Mouse (Mus musculus) adrenal gland, postnatal 14 days (tissue): ENCODE data around the gene Abl1. TPM values are rescaled to one million over a fixed set of nuclear protein-coding genes. Genes with fewer than 3 reads are reported as not detected.
A peak's percentile ranks its signal among the peaks of the same experiment; 100 is the strongest.

ENCODE experiments used
- DNase-seq: peaks from one replicate; pipeline ENCODE4 v3.0.0; 2021; ENCODE audit warnings: mixed read lengths
- total RNA-seq: library from RNA; stranded (reverse); gene quantifications from 2 replicates; pipeline ENCODE4 v1.2.3, GENCODE M21; 2021

The Abl1 gene
- total RNA-seq, 1 experiment from 2014 or later = 57.5 TPM

DNA sequence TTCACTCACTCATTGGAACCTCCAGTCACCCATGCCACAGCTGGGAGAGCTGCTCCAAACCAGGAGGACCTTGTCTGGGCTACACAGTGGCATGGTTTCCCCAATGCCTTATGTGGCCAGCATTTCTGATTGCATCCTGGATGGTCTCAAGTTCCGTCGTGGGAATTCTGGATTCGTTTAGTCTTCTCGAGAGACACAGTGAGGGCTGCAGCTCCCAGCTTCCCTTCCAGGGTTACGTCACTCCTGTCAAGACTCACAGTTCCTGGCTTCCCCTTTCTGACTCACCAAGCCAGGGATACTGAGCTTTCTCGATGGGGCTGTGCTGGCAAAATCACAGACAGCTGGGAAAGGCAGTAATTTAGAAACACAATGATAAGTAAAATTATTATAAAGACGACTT, 54.0 kb downstream of the Abl1 start:
- peak; percentile 65 for DNase-seq

DNA sequence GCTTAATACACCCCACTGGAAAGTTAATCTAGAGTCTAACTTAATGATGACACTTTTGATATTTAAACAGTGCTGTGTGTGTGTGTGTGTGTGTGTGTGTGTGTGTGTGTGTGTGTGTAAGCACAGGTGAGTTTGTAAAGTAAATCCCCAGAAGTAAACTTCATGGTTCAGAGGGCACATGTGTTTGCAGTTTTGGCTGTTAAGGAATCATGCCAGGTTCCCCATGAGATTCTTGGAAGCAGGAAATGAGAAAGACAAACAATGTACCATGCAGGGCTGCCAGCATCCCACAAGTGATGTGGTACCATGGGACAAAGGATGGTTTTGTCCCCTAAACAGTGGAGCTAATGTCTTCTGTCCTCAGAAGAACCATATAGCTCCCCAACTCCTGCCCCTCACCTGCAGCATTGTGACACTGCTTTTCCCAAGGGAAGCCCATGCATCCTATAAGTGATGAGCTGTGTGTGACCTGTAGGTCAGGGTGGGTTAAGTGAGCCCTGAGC, 57.6 kb downstream of the Abl1 start:
- no peak for DNase-seq

DNA sequence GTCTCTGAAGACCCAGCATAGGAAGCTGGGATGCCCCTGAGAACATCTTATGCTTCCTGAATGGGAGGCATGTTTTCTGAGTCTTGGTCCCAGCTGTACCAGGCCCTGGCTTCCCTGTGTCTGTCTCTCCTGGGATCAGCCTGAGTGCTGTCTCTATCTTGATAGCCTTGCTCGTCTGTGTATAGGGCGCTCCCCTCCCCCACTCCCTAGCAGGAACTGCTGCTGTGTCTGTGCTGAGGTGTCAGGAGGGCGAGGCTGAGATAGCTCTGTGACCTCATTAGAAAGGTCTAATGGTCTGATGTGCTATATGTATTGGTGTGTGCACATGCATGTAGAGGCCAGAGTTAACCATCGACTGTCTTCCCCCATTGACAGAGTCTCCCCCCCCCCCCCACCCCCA, 58.7 kb downstream of the Abl1 start:
- no peak for DNase-seq

DNA sequence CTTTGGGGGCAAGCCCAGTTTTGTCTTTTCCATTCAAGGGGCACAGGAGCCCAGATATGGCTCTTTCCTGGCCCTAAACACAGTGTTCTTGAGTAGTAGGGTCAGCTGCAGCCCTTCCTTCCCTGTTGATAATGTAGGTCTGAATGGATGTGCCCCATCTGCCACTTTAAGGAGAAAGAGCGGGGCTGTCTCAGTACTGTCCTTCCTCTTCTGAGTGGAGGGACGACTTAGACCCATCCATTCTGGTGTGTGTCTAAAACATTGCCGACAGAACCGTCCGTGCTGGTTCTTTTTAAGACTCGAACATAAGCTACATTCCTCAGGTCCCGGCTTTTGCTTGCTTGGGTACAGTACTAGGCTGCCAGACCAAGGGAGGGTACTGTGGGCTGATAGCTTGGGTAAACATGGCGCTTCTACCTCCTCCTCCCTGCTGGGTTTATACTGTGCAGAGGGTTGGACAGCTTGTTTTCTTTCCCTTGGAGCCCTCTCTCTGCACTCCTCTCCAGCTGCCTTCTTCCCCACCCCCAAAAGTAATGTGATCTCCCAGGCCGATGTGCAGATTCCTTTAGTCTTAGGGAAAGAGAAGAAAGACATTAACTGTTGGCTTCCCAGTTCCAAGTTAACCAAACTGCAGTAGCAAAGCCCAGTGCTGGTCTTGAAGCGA, 61.0 kb downstream of the Abl1 start:
- DNase-seq = peak; percentile 47

DNA sequence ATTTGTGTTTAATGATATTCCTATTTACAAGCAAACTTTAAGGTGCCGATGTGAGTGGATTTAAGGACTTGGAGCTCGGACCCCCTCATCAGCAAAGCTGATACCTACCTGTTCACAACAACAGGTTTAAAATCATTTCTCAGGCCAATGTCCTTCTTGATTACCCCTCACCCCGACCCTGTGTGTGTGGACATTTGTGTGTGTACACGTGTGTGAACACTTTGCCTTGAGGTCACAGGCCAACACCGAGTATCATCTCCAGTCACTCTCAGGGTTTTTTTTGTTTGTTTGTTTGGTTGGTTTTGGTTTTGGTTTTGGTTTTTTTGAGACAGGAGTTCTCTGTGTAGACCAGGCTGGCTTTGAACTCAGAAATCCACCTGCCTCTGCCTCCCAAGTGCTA, 62.0 kb downstream of the Abl1 start:
- DNase-seq = no peak

DNA sequence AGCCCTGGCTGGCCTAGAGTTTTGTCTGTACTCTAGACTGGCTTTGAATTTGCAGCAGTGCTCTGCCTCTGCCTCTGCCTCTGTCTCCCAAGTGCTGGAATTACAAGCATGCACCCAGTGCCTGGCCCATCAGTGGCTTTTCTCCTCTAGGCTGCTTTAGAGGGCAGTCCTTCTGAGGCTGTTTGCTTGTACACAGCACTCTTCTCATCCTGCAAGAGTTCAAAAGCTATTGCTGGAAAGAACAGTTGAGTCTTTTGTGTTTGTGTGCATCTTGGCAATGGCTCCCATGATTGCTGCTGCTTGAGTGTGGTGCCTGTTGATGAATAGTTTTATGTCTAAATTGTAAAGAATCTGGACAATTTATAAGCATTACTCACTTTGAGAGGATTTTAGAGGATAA, 69.3 kb downstream of the Abl1 start:
- no peak for DNase-seq

DNA sequence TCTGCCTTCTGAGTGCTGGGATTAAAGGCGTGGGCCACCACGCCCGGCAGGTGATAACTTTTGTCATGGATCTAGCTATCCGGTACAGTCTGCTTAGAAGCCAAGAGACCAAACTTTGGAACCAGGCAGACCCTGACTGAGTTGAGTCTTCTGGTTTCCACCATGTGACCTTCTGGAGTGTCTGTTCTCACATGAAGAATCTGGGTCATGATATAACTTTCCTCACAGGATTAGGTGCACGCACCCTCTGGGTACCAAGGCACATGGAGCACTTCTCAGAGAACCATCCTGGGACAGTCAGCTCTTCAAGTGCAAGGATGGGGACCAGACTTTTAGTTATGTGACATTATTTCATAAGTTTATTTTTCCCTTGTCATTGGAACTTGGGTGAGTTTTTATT, 70.8 kb downstream of the Abl1 start:
- no peak for DNase-seq

DNA sequence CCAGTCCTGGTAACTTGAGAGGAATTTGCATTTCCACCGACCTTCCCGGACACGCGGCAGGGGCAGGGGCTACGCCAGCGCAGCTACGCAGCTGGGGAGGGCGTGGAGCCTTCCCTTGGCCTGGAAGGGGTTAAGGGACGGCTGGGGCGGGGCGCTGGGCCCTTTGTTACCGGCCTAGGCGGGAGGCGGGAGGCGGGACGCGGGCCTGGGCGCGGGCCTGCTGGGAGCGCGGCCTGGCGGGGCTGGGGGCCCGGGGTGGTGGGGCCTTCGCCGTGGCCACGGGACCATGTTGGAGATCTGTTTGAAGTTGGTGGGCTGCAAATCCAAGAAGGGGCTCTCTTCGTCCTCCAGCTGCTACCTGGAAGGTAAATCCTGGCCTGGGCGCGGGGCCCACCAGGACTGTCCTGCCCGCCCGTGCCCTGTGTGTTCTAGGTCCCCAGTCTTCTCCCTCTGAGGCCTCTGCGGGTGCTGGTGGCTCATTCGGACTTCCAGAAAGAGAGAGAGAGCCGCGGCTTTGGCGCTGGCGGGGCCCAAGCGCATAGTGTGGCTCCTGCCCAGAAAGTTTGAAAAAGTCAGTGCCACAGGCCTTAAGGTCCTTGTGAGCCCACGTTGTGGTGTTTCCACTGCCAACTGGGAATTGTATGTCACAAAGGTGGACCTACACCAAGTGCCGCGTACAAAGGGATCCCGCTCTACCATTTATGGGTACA, 71.7 kb downstream of the Abl1 start:
- peak; percentile 94 for DNase-seq

DNA sequence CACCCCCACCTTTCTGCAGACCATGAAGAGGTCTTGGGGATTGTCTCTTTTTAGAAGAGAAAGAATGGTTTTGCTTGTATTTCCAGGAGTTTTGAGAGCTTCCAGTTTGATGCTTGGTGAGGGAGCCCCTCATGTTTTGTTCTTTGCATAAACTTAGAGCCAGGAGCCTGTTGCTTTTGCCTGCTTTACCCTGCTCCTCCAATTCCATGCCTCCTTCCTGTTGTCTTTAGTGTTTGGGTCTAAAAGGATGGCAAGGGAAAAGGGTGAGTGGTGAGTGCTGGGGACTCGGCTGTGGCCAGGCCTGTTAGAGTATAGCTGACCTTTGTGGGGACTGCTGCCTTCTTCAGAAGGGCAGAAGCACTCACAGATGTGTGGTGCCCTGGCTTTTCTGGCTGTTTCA, 72.3 kb downstream of the Abl1 start:
- DNase-seq = no peak

DNA sequence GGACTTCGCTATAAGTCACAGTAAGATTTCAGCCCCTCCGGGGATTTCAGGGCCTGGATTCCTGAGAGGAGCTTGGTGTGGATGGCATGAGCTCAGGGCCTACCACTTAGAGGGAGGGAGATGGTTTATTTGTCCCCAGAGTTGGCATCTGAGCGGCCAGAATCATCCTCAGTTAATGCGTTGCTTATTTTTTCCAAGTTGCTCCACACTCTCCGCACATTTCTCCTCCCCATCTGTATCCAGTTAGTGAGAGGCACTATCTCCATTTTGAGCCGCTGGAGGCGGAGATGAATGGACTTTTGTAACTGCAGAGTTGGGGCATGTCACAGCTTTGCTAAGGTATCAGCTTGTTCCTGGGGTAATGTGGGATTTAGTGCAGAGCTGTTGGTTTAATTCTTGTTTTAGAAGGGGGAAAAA, 72.9 kb downstream of the Abl1 start:
- DNase-seq = no peak

DNA sequence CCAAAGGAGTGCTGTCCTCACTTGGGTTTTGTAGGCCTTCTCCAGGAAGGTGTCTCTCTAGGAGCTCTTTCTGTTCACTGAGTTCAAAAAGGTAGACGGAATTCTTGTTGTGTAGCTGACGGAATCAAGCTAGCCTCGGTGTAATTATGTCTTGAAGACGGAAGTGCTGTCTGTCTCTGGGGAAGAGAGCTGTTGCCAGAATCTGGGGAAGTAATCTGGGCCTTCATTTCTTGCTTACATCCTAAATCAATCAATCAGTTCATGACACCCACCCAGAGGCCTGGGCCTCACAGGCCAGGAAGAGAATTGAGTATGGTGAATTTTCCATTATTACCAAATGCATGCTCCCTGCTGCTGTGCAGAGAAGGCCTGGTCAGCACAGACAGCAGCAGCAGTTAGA, 73.4 kb downstream of the Abl1 start:
- no peak for DNase-seq

DNA sequence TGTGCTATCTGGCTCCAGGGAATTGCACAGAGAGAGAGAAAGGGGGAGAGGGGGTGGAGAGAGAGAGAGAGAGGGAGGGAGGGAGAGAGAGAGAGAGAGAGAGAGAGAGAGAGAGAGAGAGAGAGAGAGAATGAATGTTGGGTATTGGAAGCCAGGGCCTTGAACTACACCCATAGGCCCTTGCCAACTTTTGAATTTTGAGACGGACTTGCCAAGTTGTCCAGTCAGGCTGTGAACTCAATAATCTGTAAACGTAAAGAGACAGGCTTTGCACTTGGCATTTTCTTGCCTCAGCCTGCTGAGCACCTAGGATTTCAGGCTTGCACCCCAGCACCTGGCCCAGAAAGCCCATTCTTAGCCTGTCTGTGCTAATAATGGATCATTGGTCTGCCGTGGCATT, 74.0 kb downstream of the Abl1 start:
- peak; percentile 46 for DNase-seq

DNA sequence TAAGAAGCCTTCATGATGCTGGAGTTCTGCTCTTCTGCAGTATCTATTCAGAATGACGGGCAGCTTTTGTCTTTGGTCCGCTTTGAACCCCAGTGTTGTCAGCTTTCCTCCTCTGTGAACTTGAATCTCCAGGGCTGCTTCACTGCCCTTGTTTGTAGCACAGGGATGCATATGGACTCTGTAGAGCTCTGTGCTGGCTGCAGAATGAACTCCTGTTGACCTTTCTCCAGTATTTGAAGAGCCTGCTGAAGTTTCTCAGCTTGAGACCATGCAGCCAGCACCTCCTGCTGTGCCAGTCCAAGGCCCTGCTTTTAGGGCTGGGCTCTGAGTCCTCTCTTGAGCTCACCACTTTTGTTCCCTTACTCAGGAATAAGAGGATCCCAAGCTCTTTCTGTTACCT, 74.7 kb downstream of the Abl1 start:
- no peak for DNase-seq

DNA sequence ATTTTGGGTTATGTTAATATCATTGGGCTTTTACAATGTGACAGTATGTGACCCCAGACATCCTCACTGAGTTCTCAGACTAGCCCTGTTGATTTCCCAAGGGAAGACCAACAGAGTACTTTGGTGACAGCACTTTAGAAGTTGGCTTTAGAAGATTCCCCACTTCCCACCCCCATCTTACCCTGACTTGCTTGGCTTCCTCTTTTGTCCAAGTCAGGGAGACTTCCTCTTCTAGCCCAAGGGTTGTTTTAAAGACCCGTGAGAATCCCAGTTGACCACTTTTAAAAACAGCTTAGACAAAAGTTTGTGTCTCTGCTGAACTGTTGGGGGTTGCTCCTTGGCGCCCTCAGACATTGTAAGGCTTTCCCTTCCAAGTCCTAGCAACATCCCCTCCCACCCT, 75.1 kb downstream of the Abl1 start:
- no peak for DNase-seq

DNA sequence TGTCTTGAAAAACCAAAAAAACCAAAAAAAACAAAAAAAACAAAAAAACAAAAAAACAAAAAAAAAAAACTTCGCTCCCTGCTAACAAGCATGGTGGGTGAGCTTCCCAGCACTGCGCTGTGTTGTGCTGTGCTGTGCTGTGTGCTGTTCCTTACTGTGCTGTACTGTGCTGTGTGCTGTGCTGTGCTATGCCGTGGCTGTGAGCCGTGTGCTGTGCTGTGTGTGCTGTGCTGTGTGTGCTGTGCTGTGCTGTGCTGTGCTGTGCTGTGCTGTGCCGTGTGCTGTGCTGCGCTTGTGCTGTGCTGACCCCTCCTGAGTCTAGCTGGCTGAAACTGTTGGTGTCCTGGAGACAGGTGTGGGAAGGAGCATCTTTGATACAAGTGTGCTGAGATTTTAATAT, 78.9 kb downstream of the Abl1 start:
- no peak for DNase-seq

DNA sequence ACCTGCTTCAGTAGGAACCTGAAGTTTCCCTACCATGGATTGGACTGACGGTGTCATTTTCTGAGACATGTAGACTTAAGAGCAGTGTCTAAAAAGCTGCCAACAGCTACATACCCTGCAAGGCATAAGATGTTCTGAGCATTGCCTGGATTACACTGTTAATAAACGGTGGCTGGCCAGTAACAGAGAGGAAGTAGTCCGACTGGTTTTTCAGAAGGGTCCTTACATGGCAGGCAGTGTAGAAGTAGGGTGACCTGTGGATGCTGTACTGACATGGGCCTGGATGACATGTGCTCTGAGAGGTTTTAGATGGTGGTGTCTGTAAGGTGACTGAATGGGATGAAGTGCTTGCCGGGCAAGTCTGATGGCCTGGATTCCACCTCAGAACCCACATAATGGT, 79.6 kb downstream of the Abl1 start:
- DNase-seq = no peak

DNA sequence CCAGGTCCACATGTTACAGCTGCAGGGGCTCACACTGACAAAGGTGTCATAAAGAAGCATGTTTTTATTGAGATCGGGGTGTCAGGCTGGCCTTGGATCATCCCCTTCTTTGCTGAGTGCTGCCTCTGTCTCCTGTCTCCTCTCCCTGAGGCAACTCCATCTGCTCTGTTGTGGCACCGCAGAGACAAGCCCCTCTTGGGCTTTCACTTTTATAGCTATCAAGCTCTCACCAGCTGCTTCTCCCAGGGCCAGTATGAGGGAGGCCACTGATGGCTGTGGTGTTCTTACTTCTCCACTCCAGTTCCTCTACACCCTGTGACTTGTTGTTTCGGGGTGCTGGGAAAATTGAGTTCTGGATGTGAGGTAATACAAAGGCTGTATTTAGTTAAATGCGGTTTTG, 80.9 kb downstream of the Abl1 start:
- DNase-seq = no peak

DNA sequence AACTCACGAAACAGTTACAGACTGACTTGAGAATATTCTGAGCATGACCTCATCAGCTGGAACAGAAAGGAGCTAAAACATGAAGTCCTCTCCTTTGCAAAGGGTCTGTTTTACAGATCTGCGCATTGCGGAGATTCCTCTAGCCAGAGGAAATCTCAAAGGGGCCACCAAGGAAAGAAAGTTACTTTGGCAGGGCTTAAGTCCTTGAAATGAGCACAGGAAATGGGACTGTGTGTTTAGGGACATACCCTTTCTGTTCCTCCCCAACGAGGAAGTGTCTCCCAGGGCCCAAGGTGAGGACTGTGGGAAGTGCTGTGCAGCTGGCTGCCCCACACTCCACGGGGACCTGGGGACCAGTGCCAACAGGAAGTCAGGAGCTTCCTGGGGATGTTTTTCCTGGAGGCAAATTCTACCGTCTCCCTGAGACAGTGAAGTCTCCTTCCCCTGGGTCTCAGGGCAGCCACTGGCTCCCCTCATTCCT, 81.5 kb downstream of the Abl1 start:
- DNase-seq = peak; percentile 83

DNA sequence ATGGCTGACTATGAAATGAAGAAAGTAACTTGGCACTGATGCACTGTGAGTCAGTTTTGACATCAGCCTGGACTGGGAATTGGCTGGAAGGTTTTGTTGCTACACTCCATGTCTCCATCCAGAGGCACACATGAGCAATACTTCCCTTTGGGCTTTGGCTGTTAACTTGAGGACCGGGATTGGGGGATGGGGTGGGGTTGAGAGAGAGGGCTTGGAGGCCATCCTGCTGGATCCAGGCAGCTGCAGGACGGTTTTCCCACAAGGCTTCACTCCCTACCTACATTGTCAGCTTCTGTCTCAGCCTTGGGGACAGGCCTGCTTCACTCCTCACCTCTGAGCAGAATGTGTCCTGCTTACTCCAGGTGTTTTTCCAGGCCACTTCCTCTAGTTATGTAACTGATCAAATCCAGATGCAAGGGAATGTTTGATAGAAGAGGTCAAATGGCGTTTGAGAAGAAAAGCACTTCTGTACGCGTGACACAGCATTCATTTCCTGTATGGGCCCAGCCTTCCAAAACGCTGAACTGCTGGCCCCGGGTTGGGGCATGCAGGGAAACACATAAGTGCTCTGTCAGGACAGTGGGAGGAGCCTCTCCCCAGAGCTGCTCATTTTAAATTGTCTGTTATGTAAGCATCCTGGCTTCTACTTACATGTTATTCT, 82.7 kb downstream of the Abl1 start:
- peak; percentile 88 for DNase-seq

DNA sequence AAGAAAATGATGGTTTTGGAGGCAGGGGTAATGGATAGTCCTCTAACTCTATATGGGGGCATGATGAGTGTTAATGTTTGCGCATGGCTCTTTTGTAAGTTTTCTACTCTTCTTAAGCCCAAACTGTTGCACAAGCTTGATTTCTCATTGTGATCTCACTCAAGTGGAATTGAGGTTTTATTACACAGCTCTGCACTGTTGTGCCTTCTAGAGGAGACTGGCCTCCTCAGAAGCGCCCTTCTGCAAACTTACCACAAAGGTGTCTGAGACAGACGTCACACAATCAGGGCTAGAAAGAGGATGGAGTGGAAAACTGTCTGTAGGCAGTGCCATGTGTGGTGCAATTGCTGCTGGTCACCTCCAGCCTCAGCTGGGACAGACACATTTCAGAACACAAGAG, 88.3 kb downstream of the Abl1 start:
- DNase-seq = no peak

DNA sequence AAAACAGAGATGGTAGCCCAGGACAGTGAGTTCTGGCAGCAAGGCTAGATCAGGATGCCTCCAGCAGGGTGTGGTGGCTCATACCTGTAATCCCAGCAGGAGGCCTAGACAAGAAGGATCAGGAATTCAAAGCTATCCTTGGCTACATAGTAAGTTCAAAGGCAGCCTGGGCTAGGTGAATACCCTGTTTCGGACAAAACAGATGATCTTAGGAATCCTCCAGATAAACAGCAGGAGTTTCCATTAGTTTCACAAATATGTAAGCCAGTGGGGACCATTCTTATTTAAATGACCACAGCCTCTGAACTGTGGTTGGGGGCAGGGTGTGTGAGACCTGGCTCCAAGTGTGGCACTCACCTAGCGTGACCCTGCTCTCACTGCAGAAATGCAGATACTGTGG, 91.1 kb downstream of the Abl1 start:
- DNase-seq = no peak

DNA sequence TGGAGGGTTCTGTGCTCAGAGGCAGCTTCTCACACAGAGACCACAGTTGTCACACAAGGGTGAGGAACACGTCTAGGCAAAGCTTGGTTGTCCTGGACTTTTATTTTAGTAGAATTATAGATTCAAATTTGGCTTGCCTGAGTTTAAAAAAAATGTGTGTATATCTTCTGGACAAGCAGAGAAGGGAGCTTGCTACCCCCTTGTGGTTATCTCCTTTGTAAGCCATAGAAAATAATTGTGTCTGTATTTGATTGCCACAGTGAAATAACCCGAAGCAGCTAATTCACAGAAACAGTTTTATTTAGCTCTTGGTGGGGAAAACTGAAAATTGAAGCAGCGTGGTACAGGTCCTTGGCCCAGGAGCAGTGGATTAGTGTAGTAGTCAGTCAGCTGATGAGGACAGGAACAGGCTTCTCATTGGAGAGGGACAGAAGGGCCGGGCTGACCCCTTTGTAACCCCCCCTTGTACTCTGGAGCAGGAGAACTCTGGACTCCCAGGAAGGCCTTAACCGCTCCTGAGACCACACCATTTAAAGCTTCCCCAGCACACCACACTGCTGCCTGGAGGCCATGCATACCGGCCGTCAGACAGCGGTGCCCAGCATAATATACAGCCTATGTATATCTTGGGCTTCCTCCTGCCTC, 94.9 kb downstream of the Abl1 start:
- no peak for DNase-seq

DNA sequence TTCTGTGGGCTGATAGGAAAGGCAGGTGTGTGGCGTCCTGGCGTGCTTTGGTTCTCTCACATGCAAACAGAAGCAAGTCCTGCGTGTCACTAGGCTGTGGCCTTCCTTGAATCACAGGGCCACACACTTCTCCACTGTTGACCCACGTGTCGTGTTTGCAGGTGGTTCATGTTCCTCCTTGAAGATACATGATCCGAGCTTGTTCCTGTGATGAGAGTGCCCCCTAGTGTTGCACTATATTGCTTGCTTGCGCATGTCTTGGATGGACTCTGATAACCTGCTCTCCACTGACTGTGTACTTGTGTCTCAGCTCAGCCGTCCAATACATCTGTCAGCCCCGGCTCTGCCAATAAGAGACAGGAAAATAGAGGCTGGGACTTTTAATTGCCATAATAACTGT, 96.9 kb downstream of the Abl1 start:
- peak; percentile 84 for DNase-seq
